Mouse (Mus musculus) brain, embryonic 14.5 days (tissue): ENCODE data around the gene Rfxank.

Source experiments
- CTCF ChIP-seq: fragments of 200-500 bp; IDR thresholded peaks from 2 replicates; pipeline ENCODE4 v1.5.1; 2012; ENCODE audit warnings: inconsistent platforms, mild to moderate bottlenecking, moderate library complexity, borderline replicate concordance; ENCODE audit not compliant: insufficient read depth, insufficient read length; ENCODE audit errors: extremely low read depth
- POLR2A ChIP-seq: fragments of 200-500 bp; IDR thresholded peaks from 2 replicates; pipeline ENCODE4 v1.6.1; 2012; ENCODE audit warnings: mild to moderate bottlenecking, inconsistent platforms, borderline replicate concordance; ENCODE audit not compliant: poor library complexity, insufficient read depth, insufficient read length, severe bottlenecking; ENCODE audit errors: extremely low read depth

DNA sequence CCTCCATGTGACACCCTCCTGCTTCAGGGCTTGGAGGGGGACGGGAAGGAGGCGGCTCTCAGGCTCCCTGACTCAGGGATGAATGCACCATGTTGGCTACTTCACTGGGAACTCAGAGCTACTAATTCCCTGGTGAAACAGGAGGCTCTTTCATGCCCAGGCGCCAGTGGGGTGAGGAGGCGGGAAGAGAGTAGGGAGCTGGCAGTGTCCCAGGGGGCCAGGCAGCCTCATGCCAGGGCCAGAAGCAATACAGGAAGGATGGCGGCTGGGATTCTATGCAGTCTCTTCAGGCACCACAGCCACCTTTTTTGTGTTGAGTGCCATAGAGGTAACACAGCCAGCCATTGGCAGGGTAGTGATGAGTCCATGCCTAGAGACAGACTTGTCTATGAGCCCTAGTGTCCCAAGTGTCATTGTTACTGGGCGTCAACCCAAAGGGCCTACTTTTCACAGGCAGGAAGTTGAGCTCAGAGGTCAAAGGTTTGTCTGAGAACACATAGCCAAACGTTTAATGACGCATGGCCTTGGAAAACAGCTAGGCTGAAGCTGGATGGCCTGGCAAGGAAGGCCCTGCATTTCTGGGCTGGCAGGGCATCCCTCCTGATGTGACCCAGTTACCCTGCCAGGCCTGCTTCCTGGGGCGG, 9.5 kb downstream of the Rfxank start:
- no peak for TF ChIP-seq CTCF
- TF ChIP-seq POLR2A, result no peak
